Mouse (Mus musculus) myocyte (in vitro differentiated cells): ENCODE measurements around the gene St6galnac6.

Experiments
- MAX ChIP-seq: IDR thresholded peaks from one replicate; pipeline ENCODE4 v1.6.1; 2011; ENCODE audit warnings: low read depth, mild to moderate bottlenecking, control low read depth
- POLR2A ChIP-seq: IDR thresholded peaks from one replicate; pipeline ENCODE4 v1.6.1; 2011; ENCODE audit warnings: low read depth, mild to moderate bottlenecking, control low read depth, moderate library complexity; ENCODE audit not compliant: insufficient read length
- POLR2AphosphoS2 ChIP-seq: IDR thresholded peaks from one replicate; pipeline ENCODE4 v1.6.1; 2011; ENCODE audit warnings: low read depth, control low read depth; ENCODE audit not compliant: insufficient read length
- USF1 ChIP-seq: IDR thresholded peaks from one replicate; pipeline ENCODE4 v1.6.1; 2011; ENCODE audit warnings: low read depth, mild to moderate bottlenecking, control low read depth, moderate library complexity

- TF ChIP-seq POLR2A (no peak), USF1 (no peak), POLR2AphosphoS2 (no peak), MAX (no peak)
These were observed 68.3 kb downstream of the St6galnac6 start for GRCm38 (mm10) chr2:32667775-32668174.
